Mouse (Mus musculus): ENCODE results near the gene Gm9922.

Gm9922 gene

GRCm38 (mm10) chr14:101687696-101688095 lies 41.9 kb downstream of the Gm9922 start:
- DNase-seq (ENCODE audit: low read depth, low spot score): no peak

All from CD4-positive helper T cell, adult 2 months (primary cell).